Mouse (Mus musculus): ENCODE data around the gene Ccdc124.

DNA sequence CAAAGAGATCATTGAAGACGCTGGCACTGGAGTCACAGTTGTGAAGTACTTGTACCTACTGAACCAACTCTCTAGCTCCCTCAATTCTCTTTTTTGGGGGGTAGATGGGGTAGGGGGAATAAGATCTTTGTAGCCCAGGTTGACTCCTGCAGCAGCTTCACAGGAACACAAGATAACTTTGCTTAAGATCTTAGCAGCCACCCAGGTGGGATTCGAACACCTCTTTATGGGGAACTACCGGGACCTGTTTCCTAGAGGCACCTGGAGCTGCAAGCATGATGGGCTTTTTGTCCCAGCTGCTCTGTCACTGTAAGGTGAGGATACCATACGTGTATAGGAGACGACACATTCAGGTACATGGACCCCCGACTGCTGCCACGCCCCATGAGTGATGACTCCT is 7.2 kb downstream of the Ccdc124 start:
- no peak for TF ChIP-seq CTCF (IDR thresholded peaks at IDR 0.05; ENCODE audit: low read depth, low read length)
- TF ChIP-seq POLR2A (IDR thresholded peaks at IDR 0.05; ENCODE audit: insufficient read depth, low read length), result no peak
- TF ChIP-seq EP300 (IDR thresholded peaks at IDR 0.05; ENCODE audit: insufficient read depth, low read depth, low read length), result no peak
